Mouse (Mus musculus) heart, embryonic 16.5 days (tissue): ENCODE measurements at regions not wholly inside any gene's neighbourhood (a gene's known extent, or its start where the extent isn't known, plus 50 kb on each side); places are given as distances from the start of the nearest gene placed in this dataset.

ENCODE experiments used
- ATAC-seq: fragments of 200-750 bp; cut with Nextera tagmentation; replicated peaks from 2 replicates; pipeline ENCODE4 v1.8.0; 2017; ENCODE audit warnings: moderate number of reproducible peaks; ENCODE audit not compliant: insufficient read depth, low FRiP score; ENCODE audit errors: extremely low read depth
- H3K27ac ChIP-seq: fragments of 300-500 bp; sonication (generic); 2 replicates; pipeline ENCODE4 v1.5.1; 2014; ENCODE audit warnings: mild to moderate bottlenecking, low read length, control low read depth, moderate library complexity
- H3K27me3 ChIP-seq: fragments of 300-500 bp; sonication (generic); 2 replicates; pipeline ENCODE4 v1.6.1; 2014; ENCODE audit warnings: low read length, mixed read lengths; ENCODE audit not compliant: control insufficient read depth, insufficient read depth
- H3K36me3 ChIP-seq: fragments of 300-500 bp; sonication (generic); 2 replicates; pipeline ENCODE4 v1.6.1; 2014; ENCODE audit not compliant: control insufficient read depth, insufficient read depth
- H3K4me1 ChIP-seq: fragments of 300-500 bp; sonication (generic); 2 replicates; pipeline ENCODE4 v1.6.1; 2014; ENCODE audit warnings: low read length, mixed read lengths; ENCODE audit not compliant: control insufficient read depth, insufficient read depth
- H3K4me2 ChIP-seq: fragments of 300-500 bp; sonication (generic); 2 replicates; pipeline ENCODE4 v1.6.1; 2014; ENCODE audit warnings: low read depth, mild to moderate bottlenecking, control low read depth, low read length
- H3K4me3 ChIP-seq: fragments of 300-500 bp; sonication (generic); 2 replicates; pipeline ENCODE4 v1.5.1; 2014; ENCODE audit warnings: mild to moderate bottlenecking, control low read depth, low read length
- H3K9ac ChIP-seq: fragments of 300-500 bp; sonication (generic); 2 replicates; pipeline ENCODE4 v1.6.1; 2014; ENCODE audit warnings: low read length, control low read depth
- H3K9me3 ChIP-seq: fragments of 300-500 bp; sonication (generic); replicated peaks from 2 replicates; pipeline ENCODE4 v1.6.1; 2016; ENCODE audit warnings: low read length; ENCODE audit not compliant: control insufficient read depth
- WGBS: fragments of 180-500 bp; shearing (Covaris S2); extraction: QIAGEN DNeasy Blood & Tissue Kit; methylation state at CpG from one replicate; pipeline ENCODE4 v1.1.7; 2014; 5-methylcytosine and 5-hydroxymethylcytosine counted together

DNA sequence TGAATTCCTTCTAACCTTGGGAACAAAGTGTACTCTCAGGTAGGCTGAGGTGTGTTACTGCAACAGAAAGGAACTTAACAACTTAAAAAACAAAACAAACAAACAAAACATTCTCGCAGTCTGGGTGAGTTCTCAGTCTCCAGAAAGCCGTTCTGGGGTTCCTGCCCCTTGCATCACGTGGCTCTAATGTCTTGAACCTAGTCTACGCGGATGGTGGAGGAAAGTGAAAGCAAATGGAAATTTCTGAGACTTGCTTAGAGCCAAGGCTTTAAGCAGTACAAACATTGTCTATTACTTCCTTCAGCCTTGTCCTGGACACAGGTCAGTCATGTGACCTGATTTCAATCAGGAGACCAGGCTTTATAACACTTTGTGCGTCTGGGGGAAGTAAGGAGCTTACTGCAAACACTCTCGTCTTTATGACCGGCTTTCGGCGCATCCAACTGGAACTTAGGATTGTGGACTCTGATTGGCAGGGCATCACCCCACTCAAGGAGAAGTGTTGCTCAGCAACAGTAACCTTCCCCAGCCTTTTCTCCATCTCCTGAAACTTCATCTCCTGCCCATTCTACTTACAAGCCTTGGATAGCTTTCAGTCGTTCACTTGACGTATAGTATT, 125.9 kb upstream of the Gnao1 start:
- no peak overlapping the region for H3K9ac ChIP-seq
- H3K36me3 ChIP-seq: no peaks in the 10 kb centered on the region
- H3K4me3 ChIP-seq: no peak overlapping the region
- no peak for ATAC-seq
- H3K4me1 ChIP-seq: no peaks in the 10 kb centered on the region
- H3K27me3 ChIP-seq: no peaks in the 10 kb centered on the region
- WGBS: 76% methylated on average over 12 of the region's 12 CpGs
- H3K9me3 ChIP-seq: no peaks in the 10 kb centered on the region
- H3K27ac ChIP-seq: no peak overlapping the region
- H3K4me2 ChIP-seq: no peak overlapping the region

DNA sequence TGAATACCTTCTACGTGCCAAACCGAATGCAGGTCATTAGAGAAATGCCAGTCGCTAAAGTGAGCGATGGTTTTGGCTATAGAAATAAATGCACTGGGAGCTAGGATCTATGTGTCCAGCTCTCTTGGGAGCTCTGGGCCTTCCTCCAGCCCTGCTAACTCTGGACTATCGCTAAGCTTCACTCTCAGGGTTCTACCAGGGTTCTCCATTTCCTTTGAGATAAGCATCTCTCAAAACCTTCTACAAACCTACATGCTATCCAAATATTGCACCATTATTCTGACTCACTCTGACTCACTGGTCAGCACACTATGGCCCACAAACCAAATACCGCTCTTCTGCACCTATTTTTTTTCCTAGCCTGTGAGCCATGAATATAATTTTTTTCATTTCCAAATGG, 125.4 kb upstream of the Gnao1 start:
- no peak overlapping the region for H3K4me2 ChIP-seq
- 88% methylated on average over 6 of the region's 6 CpGs for WGBS
- no peaks in the 10 kb centered on the region for H3K9me3 ChIP-seq
- no peaks in the 10 kb centered on the region for H3K27me3 ChIP-seq
- H3K27ac ChIP-seq: no peak overlapping the region
- no peaks in the 10 kb centered on the region for H3K4me1 ChIP-seq
- H3K9ac ChIP-seq: no peak overlapping the region
- no peak for ATAC-seq
- no peaks in the 10 kb centered on the region for H3K36me3 ChIP-seq
- no peak overlapping the region for H3K4me3 ChIP-seq

DNA sequence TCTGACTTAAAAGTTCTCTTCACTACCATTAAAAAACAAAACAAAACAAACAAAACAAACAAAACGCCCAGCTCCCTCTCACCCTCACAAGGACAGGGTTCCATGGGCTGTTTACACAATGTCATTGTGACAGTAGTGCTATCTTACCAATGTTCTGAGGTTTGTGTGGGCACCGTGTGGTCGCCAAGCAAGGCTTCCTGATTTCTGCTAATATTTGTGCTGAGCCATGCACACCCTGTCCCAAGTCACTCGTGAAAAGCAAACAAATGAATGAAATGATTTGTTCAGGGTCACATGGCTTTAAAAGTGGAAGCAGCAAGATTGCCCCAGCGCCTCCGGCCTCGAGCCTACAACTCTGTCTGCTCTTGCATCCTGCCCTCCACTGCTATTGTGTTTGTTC, 120.9 kb upstream of the Gnao1 start:
- 60% methylated on average over 7 of the region's 7 CpGs for WGBS
- Histone ChIP-seq H3K36me3 (no peaks in the 10 kb centered on the region), H3K9ac (no peak overlapping the region), H3K4me1 (no peaks in the 10 kb centered on the region), H3K4me2 (no peak overlapping the region), H3K27ac (no peak overlapping the region), H3K9me3 (no peaks in the 10 kb centered on the region), H3K4me3 (no peak overlapping the region), H3K27me3 (no peaks in the 10 kb centered on the region)
- ATAC-seq: no peak

DNA sequence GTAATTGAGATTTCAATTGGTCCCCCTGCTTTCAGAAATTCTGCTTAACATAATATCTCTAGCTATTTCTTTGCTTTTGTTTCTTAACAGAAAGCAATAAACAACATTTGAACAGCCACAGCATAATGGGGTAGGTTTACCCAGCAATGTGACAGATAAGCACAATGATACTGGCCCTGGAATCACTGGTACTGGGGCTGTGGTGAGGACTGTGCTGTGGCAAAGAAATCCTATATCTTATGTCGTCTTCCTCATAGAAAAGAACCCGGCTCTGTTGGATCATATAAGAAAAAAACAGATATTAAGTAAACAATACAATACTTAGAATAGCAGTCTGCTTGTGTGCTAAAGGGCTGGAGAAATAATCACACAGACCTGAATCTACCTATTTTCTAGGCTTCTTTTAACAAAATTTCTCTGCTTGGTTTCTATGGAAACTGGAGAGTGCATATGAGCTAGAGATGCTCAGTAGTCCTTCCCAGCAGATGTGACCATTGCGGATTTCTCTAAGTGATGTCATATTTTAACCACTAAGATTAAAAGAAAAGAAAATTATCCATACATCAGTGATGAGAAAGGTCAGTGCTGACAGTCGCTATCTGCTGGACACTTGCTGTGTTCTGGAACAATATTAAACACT, 119.8 kb upstream of the Gnao1 start:
- no peaks in the 10 kb centered on the region for H3K9me3 ChIP-seq
- WGBS: 77% methylated on average over 4 of the region's 4 CpGs

DNA sequence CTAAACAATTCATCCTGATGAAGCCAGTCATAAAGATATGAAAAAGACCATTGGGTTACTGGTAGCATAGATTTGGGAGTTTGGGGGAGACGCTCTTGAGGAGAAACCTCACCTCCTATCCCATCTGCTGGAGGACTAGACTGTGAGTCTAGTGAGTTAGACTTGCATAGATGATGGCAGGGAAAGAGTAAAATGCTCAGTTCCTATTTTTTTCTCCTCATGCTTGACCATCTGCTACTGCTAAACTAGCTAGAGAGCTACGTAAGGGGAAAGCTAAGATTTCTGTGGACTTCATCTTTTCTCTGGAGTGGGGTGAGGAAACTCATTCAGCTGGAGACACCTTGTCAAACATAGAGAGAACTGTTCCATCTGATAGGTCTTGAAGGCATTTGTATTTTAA, 118.4 kb upstream of the Gnao1 start:
- no peaks in the 10 kb centered on the region for H3K9me3 ChIP-seq
- H3K4me3 ChIP-seq: no peak overlapping the region
- no peak for ATAC-seq
- no peaks in the 10 kb centered on the region for H3K27me3 ChIP-seq
- no peak overlapping the region for H3K9ac ChIP-seq
- no peaks in the 10 kb centered on the region for H3K4me1 ChIP-seq
- H3K36me3 ChIP-seq: no peaks in the 10 kb centered on the region
- 88% methylated on average over 2 of the region's 2 CpGs for WGBS
- no peak overlapping the region for H3K4me2 ChIP-seq
- no peak overlapping the region for H3K27ac ChIP-seq

More for the DNA sequence above, 119.8 kb upstream of the Gnao1 start:
- Histone ChIP-seq H3K9ac (no peak overlapping the region), H3K27me3 (no peaks in the 10 kb centered on the region), H3K36me3 (no peaks in the 10 kb centered on the region), H3K4me3 (no peak overlapping the region), H3K27ac (no peak overlapping the region), H3K4me2 (no peak overlapping the region), H3K4me1 (no peaks in the 10 kb centered on the region)
- ATAC-seq: no peak

DNA sequence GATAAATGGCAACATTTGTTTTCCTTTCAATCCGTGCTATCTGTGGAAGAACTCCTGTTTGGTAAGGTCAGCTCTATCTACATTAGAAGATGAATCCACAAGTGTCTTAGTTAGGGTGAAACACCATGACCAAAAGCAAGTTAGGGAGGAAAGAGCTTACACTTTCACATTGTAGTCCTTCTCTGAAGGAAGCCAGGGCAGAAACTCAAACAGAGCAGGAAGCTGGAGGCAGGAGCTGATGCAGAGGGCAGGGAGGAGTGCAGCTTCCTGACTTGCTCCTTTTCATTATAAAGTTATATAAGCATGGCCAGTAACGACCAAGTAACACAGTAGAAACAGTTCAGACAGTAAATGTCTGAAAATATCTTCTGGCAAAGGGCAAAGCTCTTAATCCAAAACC, 117.9 kb upstream of the Gnao1 start:
- Histone ChIP-seq H3K4me2 (no peak overlapping the region), H3K4me1 (no peaks in the 10 kb centered on the region), H3K27ac (no peak overlapping the region), H3K4me3 (no peak overlapping the region), H3K9me3 (no peaks in the 10 kb centered on the region), H3K9ac (no peak overlapping the region), H3K27me3 (no peaks in the 10 kb centered on the region), H3K36me3 (no peaks in the 10 kb centered on the region)
- 49% methylated on average over 2 of the region's 2 CpGs for WGBS
- no peak for ATAC-seq

DNA sequence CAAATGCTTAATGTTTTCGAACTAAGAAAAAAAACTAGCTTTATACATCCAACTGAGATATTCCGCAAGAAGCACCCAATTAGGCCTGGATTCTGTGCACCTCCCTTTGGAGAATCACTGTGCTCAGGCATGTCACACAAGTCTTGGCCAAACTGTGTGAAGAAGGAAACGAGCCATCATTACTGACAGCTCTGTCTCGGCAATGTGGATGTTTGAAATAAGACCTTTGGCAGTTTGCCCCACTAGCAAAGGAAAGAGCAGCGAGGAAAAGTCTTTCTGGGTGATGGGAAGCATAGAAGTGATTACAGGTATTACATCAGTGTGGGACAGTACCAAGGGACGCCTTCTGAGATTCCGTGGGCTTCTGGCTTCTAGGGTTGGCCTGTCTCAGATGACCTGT, 112.6 kb upstream of the Gnao1 start:
- no peak for ATAC-seq
- WGBS: 42% methylated on average over 7 of the region's 7 CpGs
- no peaks in the 10 kb centered on the region for H3K9me3 ChIP-seq
- H3K9ac ChIP-seq: no peak overlapping the region
- H3K4me3 ChIP-seq: no peak overlapping the region
- no peaks in the 10 kb centered on the region for H3K27me3 ChIP-seq
- no peak overlapping the region for H3K27ac ChIP-seq
- H3K36me3 ChIP-seq: no peaks in the 10 kb centered on the region
- H3K4me1 ChIP-seq: no peaks in the 10 kb centered on the region
- no peak overlapping the region for H3K4me2 ChIP-seq

DNA sequence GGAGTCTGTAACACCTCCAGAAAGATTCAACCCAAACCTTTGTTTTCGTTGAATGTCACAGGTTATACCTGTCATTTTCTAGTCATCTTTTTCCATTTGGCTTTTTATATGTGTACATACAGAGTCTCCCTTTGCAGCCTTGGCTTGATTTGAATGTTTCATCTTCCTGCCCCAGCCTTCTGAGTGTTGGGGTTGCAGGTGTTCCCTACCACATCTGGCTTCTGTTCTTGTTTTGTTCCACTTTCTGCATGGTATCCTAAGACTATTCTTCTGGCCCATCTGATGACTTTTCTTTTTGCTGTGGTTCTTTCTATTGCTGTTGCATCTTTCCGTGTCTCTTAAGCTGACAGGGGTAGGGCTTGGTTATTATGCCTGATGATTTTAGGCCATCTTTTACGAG, 111.3 kb upstream of the Gnao1 start:
- H3K36me3 ChIP-seq: no peaks in the 10 kb centered on the region
- no peak for ATAC-seq
- 81% methylated on average over 3 of the region's 3 CpGs for WGBS
- H3K4me1 ChIP-seq: no peaks in the 10 kb centered on the region
- H3K27me3 ChIP-seq: no peaks in the 10 kb centered on the region
- no peaks in the 10 kb centered on the region for H3K9me3 ChIP-seq
- H3K9ac ChIP-seq: no peak overlapping the region
- no peak overlapping the region for H3K4me3 ChIP-seq
- H3K4me2 ChIP-seq: no peak overlapping the region
- H3K27ac ChIP-seq: no peak overlapping the region

DNA sequence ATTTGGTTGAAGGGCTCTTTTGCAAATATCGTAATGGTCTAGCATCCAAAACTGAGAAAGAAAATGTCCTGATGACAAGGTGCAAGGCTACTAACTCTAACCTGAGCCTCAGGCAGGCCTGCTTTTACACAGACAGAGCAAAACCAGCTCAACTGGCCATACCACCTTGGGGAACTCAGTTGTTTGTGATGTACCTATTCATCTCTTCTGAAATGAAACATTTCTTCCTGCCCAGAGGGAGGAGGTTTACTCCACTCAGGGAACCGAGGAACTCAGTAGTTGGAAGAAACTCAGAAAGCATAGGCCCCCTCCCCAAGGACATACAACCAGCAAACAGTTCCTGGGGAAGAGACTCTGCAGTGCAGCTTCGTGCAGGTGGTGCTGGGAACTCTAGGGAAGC, 108.4 kb upstream of the Gnao1 start:
- WGBS: 73% methylated on average over 3 of the region's 3 CpGs

More for the DNA sequence above, 108.4 kb upstream of the Gnao1 start:
- H3K27ac ChIP-seq: no peak overlapping the region
- H3K4me3 ChIP-seq: no peak overlapping the region
- no peaks in the 10 kb centered on the region for H3K9me3 ChIP-seq
- H3K9ac ChIP-seq: no peak overlapping the region
- H3K27me3 ChIP-seq: no peaks in the 10 kb centered on the region
- no peak overlapping the region for H3K4me2 ChIP-seq
- H3K4me1 ChIP-seq: no peaks in the 10 kb centered on the region
- no peak for ATAC-seq
- no peaks in the 10 kb centered on the region for H3K36me3 ChIP-seq
